Mouse (Mus musculus) thymus, adult 2 months (tissue): ENCODE results near the gene Sntb2. TPM values are rescaled to one million over a fixed set of nuclear protein-coding genes. Genes with fewer than 3 reads are reported as not detected.

Experiments used
- DNase-seq: peaks from one replicate; pipeline ENCODE4 v3.0.0; 2021
- H3K27ac ChIP-seq: fragments of 200-500 bp; 2 replicates; pipeline ENCODE4 v1.5.1; 2012; ENCODE audit warnings: low read length, control low read depth; ENCODE audit not compliant: control insufficient read depth, insufficient read depth
- H3K27me3 ChIP-seq: fragments of 200-500 bp; 2 replicates; pipeline ENCODE4 v1.6.1; 2012; ENCODE audit warnings: mild to moderate bottlenecking, low read length, moderate library complexity, mixed read lengths; ENCODE audit not compliant: control insufficient read depth, insufficient read depth
- H3K36me3 ChIP-seq: fragments of 200-500 bp; 2 replicates; pipeline ENCODE4 v1.6.1; 2012; ENCODE audit warnings: mild to moderate bottlenecking, low read length, moderate library complexity; ENCODE audit not compliant: control insufficient read depth, insufficient read depth
- H3K4me1 ChIP-seq: fragments of 200-500 bp; replicated peaks from 2 replicates; pipeline ENCODE4 v1.6.1; 2012; ENCODE audit warnings: low read length; ENCODE audit not compliant: control insufficient read depth, insufficient read depth
- H3K4me3 ChIP-seq: fragments of 200-500 bp; 2 replicates; pipeline ENCODE4 v1.5.1; 2012; ENCODE audit warnings: mild to moderate bottlenecking, low read length, control low read depth, moderate library complexity; ENCODE audit not compliant: control insufficient read depth, insufficient read depth
- CTCF ChIP-seq: fragments of 200-500 bp; IDR thresholded peaks from 2 replicates; pipeline ENCODE4 v1.5.1; 2012; ENCODE audit warnings: mild to moderate bottlenecking, control low read depth, low read length, moderate library complexity, borderline replicate concordance; ENCODE audit not compliant: control insufficient read depth, poor library complexity, insufficient read depth; ENCODE audit errors: extremely low read depth
- POLR2A ChIP-seq: fragments of 200-500 bp; IDR thresholded peaks from 2 replicates; pipeline ENCODE4 v1.6.1; 2012; ENCODE audit warnings: mild to moderate bottlenecking, low read length, control low read depth, moderate library complexity; ENCODE audit not compliant: control insufficient read depth, poor library complexity, insufficient read depth; ENCODE audit errors: extremely low read depth
- WGBS: fragments of 180-500 bp; shearing (Covaris S2); methylation state at CpG from one replicate; pipeline ENCODE4 v1.1.7; 2018; 5-methylcytosine and 5-hydroxymethylcytosine counted together
- polyA plus RNA-seq: library from polyadenylated mRNA; depleted of rRNA; stranded (reverse); fragments of >200 nt; gene quantifications from 2 replicates; pipeline ENCODE4 v1.2.3, GENCODE M21; 2012

Gene Sntb2
- polyA plus RNA-seq, 1 experiment = 4.5 TPM

DNA sequence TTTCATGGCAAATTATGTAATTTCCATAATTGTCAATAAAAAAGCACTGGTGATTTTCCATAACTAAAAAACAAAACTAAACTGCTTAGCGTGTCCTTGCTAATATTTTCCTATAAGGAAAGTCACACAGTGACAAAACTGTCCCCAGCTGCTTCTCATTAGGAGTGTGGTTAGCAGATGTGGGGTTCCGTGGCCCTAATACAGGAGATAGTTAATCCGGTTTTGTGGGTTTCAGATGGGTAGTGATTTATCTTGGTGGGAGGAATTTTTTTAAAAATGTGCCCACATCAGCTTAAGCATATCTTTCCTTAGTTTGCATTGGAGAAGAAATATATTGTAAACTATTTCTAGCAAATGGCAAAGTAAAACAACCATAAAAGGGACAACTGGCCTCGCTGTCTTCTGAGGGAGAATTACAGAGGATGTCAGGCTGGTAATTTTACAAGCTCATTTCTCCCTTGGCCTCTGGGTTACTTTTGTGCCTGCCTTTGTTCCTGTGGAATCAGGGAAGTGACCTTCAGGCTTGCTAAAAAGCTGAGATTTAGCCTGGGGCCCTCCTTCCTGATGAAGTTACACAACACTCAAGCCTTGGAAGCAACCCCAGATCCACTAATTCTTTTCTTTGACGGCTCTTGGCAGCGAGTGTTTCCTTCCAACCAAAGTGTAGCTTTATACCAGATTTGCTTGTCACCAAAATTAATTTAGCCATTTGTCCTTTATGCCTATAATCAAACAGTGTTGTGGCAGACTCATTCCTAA, 6.2 kb upstream of the Sntb2 start:
- no peak for TF ChIP-seq CTCF
- no peak for TF ChIP-seq POLR2A
- WGBS = 72% methylated on average over 6 of the region's 6 CpGs
- no peaks in the 10 kb centered on the region for H3K27me3 ChIP-seq
- no peak overlapping the region for H3K27ac ChIP-seq
- H3K4me3 ChIP-seq = no peak overlapping the region
- no peak for DNase-seq
- H3K36me3 ChIP-seq = no peaks in the 10 kb centered on the region
- H3K4me1 ChIP-seq = no peaks in the 10 kb centered on the region

GRCm38 (mm10) chr8:106929921-106930320, 5.6 kb upstream of the Sntb2 start:
- no peak overlapping the region for H3K4me3 ChIP-seq
- H3K36me3 ChIP-seq = no peaks in the 10 kb centered on the region
- WGBS = 91% methylated on average over 5 of the region's 5 CpGs
- no peak for DNase-seq
- TF ChIP-seq CTCF (no peak), POLR2A (no peak)
- H3K4me1 ChIP-seq = no peaks in the 10 kb centered on the region
- no peaks in the 10 kb centered on the region for H3K27me3 ChIP-seq
- 0 out of 2 replicates have a peak overlapping the region, but pooled peaks have one; percentile 11 for H3K27ac ChIP-seq

DNA sequence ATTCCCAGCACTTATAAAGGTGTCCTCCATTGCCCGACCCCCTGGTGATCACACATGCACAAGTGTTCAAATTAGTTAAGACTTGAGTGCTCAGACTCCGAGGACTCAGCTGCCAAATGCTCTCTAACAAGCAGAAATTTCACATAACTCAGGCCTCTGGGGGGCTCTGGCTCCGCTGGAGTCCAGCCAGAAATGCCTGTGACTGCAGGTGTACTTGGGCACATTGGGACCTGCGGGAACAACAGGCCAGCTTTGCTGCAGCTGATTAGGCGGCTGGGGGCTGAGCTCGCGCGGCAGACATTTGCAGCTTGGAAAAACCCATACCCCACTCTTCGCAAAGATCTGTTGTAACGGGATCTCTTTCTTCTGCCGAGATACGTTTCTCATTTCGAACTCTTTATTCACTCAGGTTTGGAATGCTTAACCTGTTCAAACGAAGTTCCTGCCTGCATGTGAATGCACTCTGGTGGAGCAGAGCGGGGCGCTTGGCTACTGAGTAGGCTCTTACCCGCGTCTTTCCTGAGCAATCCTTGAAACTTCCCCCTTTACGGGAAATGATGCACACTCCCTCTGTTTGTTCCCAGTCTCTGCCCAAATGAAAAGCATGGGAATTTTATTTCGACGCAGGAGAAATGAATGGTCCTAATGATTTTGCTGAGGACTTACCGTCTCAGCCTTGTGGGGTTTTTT, 3.0 kb upstream of the Sntb2 start:
- no peaks in the 10 kb centered on the region; the same call in 1 of the 2 replicates for H3K27me3 ChIP-seq
- 22% methylated on average over 22 of the region's 22 CpGs for WGBS
- peaks cover 4% of the 10 kb centered on the region; the same call in 1 of the 2 replicates for H3K4me1 ChIP-seq
- peak; percentile 3 for DNase-seq
- H3K36me3 ChIP-seq = no peaks in the 10 kb centered on the region
- no peak overlapping the region for H3K27ac ChIP-seq
- no peak for TF ChIP-seq POLR2A
- TF ChIP-seq CTCF = no peak
- no peak overlapping the region for H3K4me3 ChIP-seq

GRCm38 (mm10) chr8:106933506-106934143, 1.9 kb upstream of the Sntb2 start:
- no peak overlapping the region for H3K27ac ChIP-seq
- no peak overlapping the region for H3K4me3 ChIP-seq
- no peak for DNase-seq
- H3K27me3 ChIP-seq = no peaks in the 10 kb centered on the region; the same call in 1 of the 2 replicates
- no peak for TF ChIP-seq POLR2A
- H3K4me1 ChIP-seq = peaks cover 4% of the 10 kb centered on the region; the same call in 1 of the 2 replicates
- 82% methylated on average over 4 of the region's 4 CpGs for WGBS
- no peaks in the 10 kb centered on the region for H3K36me3 ChIP-seq

- Histone ChIP-seq H3K36me3 (no peaks in the 10 kb centered on the region), H3K4me3 (no peak overlapping the region), H3K27ac (no peak overlapping the region), H3K4me1 (peaks cover 4% of the 10 kb centered on the region; the same call in 1 of the 2 replicates), H3K27me3 (no peaks in the 10 kb centered on the region; the same call in 1 of the 2 replicates)
- no peak for DNase-seq
- TF ChIP-seq POLR2A = no peak
- TF ChIP-seq CTCF = no peak
- 87% methylated on average over 16 of the region's 16 CpGs for WGBS
These were observed 1.1 kb upstream of the Sntb2 start for GRCm38 (mm10) chr8:106934226-106934977.

- no peaks in the 10 kb centered on the region for H3K36me3 ChIP-seq
- H3K27me3 ChIP-seq = no peaks in the 10 kb centered on the region; the same call in 1 of the 2 replicates
- TF ChIP-seq CTCF = no peak
- TF ChIP-seq POLR2A = no peak
- WGBS = under 1% methylated on average over 76 of the region's 76 CpGs
- H3K27ac ChIP-seq = no peak overlapping the region
- H3K4me1 ChIP-seq = peaks cover 4% of the 10 kb centered on the region; the same call in 1 of the 2 replicates
- H3K4me3 ChIP-seq = peak overlapping the region; percentile 57
- peak; percentile 39 for DNase-seq
These were observed 438 bp downstream of the Sntb2 start for GRCm38 (mm10) chr8:106935899-106936477.
